Mouse (Mus musculus) heart, postnatal 10 days (tissue): Measurements from ENCODE around the gene Nfasc. TPM values are rescaled to one million over a fixed set of nuclear protein-coding genes. Genes with fewer than 3 reads are reported as not detected.

Experiments used
- DNase-seq, 2 experiments: peaks; one replicate each; pipeline ENCODE4 v3.0.0; 2021
- intact Hi-C: fragments of 180-260 bp; cut with DNase I; formaldehyde crosslinking; loops from one replicate; pipeline ENCODE4 v1.15.1; 2025
- total RNA-seq, 2 experiments: library from RNA; stranded (reverse); gene quantifications; 2 replicates each; pipeline ENCODE4 v1.2.3; 2021

The Nfasc gene
- total RNA-seq, 2 experiments from 2014 or later = 0.26 to 0.35 TPM

- intact Hi-C loops = no loop called here
- DNase-seq = peak; percentile 30 to 32
These were observed 223.0 kb downstream of the Nfasc start for GRCm38 (mm10) chr1:132518621-132519020.

- DNase-seq = no peak
- intact Hi-C loops = no loop called here
These were observed 224.8 kb downstream of the Nfasc start for GRCm38 (mm10) chr1:132516776-132517175.

DNA sequence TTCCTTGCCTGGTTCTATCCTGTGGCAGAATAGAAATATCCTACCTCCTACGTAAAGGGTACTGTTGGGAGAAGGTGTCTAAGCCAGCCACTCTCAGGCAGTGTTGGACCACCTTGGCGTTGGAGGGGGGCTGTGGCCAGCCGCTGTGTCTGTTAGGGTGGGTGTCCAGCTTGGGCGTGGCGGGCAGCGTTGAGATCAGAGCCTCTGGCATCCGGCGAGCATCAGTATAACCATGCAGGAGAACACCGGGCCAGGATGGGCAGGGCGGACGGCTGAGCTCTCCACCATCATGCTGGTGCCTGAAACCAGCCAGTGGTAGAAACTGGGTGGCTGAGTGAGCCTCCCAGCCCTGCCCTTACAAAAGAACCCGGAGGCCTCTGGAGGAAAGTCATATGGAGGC lies 226.3 kb downstream of the Nfasc start:
- DNase-seq = no peak
- intact Hi-C loops = no loop called here

Other genes starting within 250 kb of the Nfasc start
- gene Tmem81, start 235.6 kb downstream of the Nfasc start, total RNA-seq = 1 to 10 TPM; 1.5 to 1.6 TPM
- gene Cntn2, start 198.5 kb downstream of the Nfasc start, total RNA-seq = 1 to 10 TPM; 2.6 to 3.3 TPM
- gene Lrrn2, start 138.5 kb upstream of the Nfasc start, total RNA-seq = 1 to 10 TPM; 4.7 to 6.0 TPM